Mouse (Mus musculus) frontal cortex, postnatal 14 days (tissue): ENCODE measurements around the gene Stpg2.

Experiments
- DNase-seq, 2 experiments: peaks; one replicate each; pipeline ENCODE4 v3.0.0; 2022; ENCODE audit warnings: low spot score in 2 of 2

Stpg2 gene

GRCm38 (mm10) chr3:139733156-139733555 is 527.7 kb downstream of the Stpg2 start:
- no peak for DNase-seq

GRCm38 (mm10) chr3:139739388-139739787 is 533.9 kb downstream of the Stpg2 start:
- no peak for DNase-seq
